In genomic region chr11:69581147-69581688, GRCm38 (mm10) we compare ENCODE assay signal across 8 mouse cellular contexts. TPM values are rescaled to one million over a fixed set of nuclear protein-coding genes. Genes with fewer than 3 reads are reported as not detected.
A peak's percentile ranks its signal among the peaks of the same experiment; 100 is the strongest.
DNase-seq lines count a peak whose midpoint lies in the region; ATAC-seq lines count a peak whose summit lies in the region.

No protein-coding gene starts in this region.

- H3K27ac ChIP-seq in hindbrain, embryonic 13.5 days: peak overlapping the region; percentile 93

- peak overlapping the region; percentile 85 for H3K4me3 ChIP-seq in hindbrain, embryonic 13.5 days

- H3K9me3 ChIP-seq in hindbrain, embryonic 13.5 days: no peaks in the 10 kb centered on the region

- H3K4me1 ChIP-seq in hindbrain, embryonic 13.5 days (replicated peaks): peaks cover 37% of the 10 kb centered on the region

- no peaks in the 10 kb centered on the region for H3K36me3 ChIP-seq in hindbrain, embryonic 13.5 days

- under 1% methylated on average over 36 of the region's 36 CpGs for WGBS in hindbrain, embryonic 13.5 days

- peak; percentile 90 for DNase-seq in T-cell, adult 2 months (ENCODE audit: low spot score)
- DNase-seq in cerebellum, postnatal 14 days: peak; percentile 97 to 98
- peak; percentile 81 to 84 for DNase-seq in frontal cortex, postnatal 14 days (ENCODE audit: low spot score in 2 of 2)
- peak; percentile 78 for DNase-seq in left cerebral cortex, adult 11 months (ENCODE audit: low spot score)
- peak; percentile 92 to 95 for DNase-seq in lung, postnatal 4 days
- peak; percentile 84 for DNase-seq in retina, postnatal 7 days (ENCODE audit: low read depth, low spot score)
- peak; percentile 90 for DNase-seq in urinary bladder, postnatal 14 days (ENCODE audit: low spot score)

- H3K27me3 ChIP-seq in hindbrain, embryonic 13.5 days: no peaks in the 10 kb centered on the region

- peak overlapping the region; percentile 81 for H3K4me2 ChIP-seq in hindbrain, embryonic 13.5 days

- H3K9ac ChIP-seq in hindbrain, embryonic 13.5 days: peak overlapping the region; percentile 89

- ATAC-seq in hindbrain, embryonic 13.5 days (ENCODE audit: low FRiP score): peak; percentile 77

RNA-seq across cellular contexts. Expression of gene Trp53, which starts 1.1 kb away (rescaled TPM):
- polyA plus RNA-seq in hindbrain, embryonic 13.5 days (2015; fragmentation: Nextera tagmentation; extraction: Ambion mirVana): 76.3 and 78.1 TPM in 2 replicates

RNA-seq across cellular contexts. Expression of gene Wrap53, which starts 1.2 kb away (rescaled TPM):
- 23.0 and 24.2 TPM in 2 replicates for polyA plus RNA-seq in hindbrain, embryonic 13.5 days (2015; fragmentation: Nextera tagmentation; extraction: Ambion mirVana)

RNA-seq across cellular contexts. Expression of gene Efnb3, which starts 21.2 kb away (rescaled TPM):
- 90.1 and 92.0 TPM in 2 replicates for polyA plus RNA-seq in hindbrain, embryonic 13.5 days (2015; fragmentation: Nextera tagmentation; extraction: Ambion mirVana)

RNA-seq across cellular contexts. Expression of gene Atp1b2, which starts 24.5 kb away (rescaled TPM):
- polyA plus RNA-seq in hindbrain, embryonic 13.5 days (2015; fragmentation: Nextera tagmentation; extraction: Ambion mirVana): 27.6 and 29.7 TPM in 2 replicates

RNA-seq across cellular contexts. Expression of gene Dnah2, which starts 32.3 kb away (rescaled TPM):
- polyA plus RNA-seq in hindbrain, embryonic 13.5 days (2015; fragmentation: Nextera tagmentation; extraction: Ambion mirVana): 2.1 and 2.7 TPM in 2 replicates

Comparison
In these comparisons a context has a peak if more than half of its experiments do, and no peak if none do; other contexts are left out.
1. Peak in every context shown above with its lines: DNase-seq, ATAC-seq, H3K4me3 ChIP-seq and H3K27ac ChIP-seq.